Mouse (Mus musculus) E14TG2a.4 (cell line): ENCODE results near the gene Eml4.

Source experiments
- H3K27me3 ChIP-seq: 2 replicates; pipeline ENCODE4 v1.6.1; 2014; ENCODE audit warnings: low read length, control low read depth; ENCODE audit not compliant: insufficient read depth
- H3K36me3 ChIP-seq: 2 replicates; pipeline ENCODE4 v1.6.1; 2014; ENCODE audit warnings: low read length, control low read depth; ENCODE audit not compliant: insufficient read depth
- H3K4me1 ChIP-seq: replicated peaks from 2 replicates; pipeline ENCODE4 v1.6.1; 2014; ENCODE audit warnings: low read depth, low read length, control low read depth
- H3K4me3 ChIP-seq: replicated peaks from 2 replicates; pipeline ENCODE4 v1.5.1; 2014; ENCODE audit warnings: mild to moderate bottlenecking, low read length
- H3K9me3 ChIP-seq: 2 replicates; pipeline ENCODE4 v1.6.1; 2014; ENCODE audit warnings: low read length, control low read depth
- CTCF ChIP-seq: conservative IDR thresholded peaks from 2 replicates; pipeline ENCODE4 v1.5.1; 2014; ENCODE audit warnings: low read length
- NANOG ChIP-seq: IDR thresholded peaks from 2 replicates; pipeline ENCODE4 v1.6.1; 2014; ENCODE audit warnings: borderline replicate concordance, low read length, mixed read lengths
- POU5F1 ChIP-seq: IDR thresholded peaks from 2 replicates; pipeline ENCODE4 v1.6.1; 2014; ENCODE audit warnings: low read length, borderline replicate concordance

The Eml4 gene

DNA sequence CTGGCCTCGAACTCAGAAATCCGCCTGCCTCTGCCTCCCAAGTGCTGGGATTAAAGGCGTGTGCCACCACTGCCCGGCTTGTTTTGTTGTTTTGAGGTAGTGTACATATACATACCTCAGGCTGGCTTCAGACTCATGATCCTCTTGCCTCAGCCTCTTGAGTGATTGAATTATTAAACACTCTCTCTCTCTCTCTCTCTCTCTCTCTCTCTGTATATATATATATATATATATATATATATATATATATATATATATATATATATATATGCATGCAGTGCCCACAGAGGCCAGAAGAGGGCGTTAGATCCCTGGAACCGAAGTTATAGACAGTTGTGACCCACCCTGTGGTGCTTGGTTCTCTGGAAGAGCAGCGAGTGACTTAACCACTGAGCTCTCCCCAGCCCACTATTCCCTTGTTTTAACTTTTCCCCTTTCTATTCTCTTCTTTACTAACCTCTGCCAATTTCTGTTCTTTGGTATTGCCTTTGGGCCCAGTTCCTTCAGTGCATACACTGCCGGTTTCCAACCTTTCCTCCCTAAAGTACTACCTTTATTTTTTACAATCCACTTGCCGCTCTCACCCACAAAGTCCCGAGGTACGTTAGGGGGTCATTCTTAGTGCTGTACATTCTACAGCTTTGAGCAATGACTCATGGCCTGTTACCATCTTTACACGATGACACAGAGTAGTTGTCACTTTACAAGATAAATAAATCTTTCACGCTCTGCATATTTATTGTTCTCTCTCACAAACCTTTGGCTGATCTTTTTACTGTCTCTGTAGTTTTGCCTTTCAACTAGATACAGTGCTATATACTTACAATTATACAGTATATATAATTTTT, 13.5 kb upstream of the Eml4 start:
- Histone ChIP-seq H3K9me3 (no peaks in the 10 kb centered on the region), H3K4me1 (peaks cover 14% of the 10 kb centered on the region), H3K4me3 (no peak overlapping the region), H3K27me3 (peaks cover 3% of the 10 kb centered on the region; the same call in 1 of the 2 replicates), H3K36me3 (no peaks in the 10 kb centered on the region)
- no peak for TF ChIP-seq POU5F1
- TF ChIP-seq CTCF = peak; percentile 65
- TF ChIP-seq NANOG = no peak

GRCm38 (mm10) chr17:83339368-83340085, 11.2 kb upstream of the Eml4 start:
- Histone ChIP-seq H3K9me3 (no peaks in the 10 kb centered on the region), H3K4me3 (no peak overlapping the region), H3K27me3 (peaks cover 3% of the 10 kb centered on the region; the same call in 1 of the 2 replicates), H3K36me3 (no peaks in the 10 kb centered on the region), H3K4me1 (peaks cover 14% of the 10 kb centered on the region)
- TF ChIP-seq POU5F1 = no peak
- no peak for TF ChIP-seq NANOG
- no peak for TF ChIP-seq CTCF

- H3K9me3 ChIP-seq = no peaks in the 10 kb centered on the region
- TF ChIP-seq POU5F1 = no peak
- no peak for TF ChIP-seq CTCF
- no peak for TF ChIP-seq NANOG
- no peak overlapping the region for H3K4me3 ChIP-seq
- H3K36me3 ChIP-seq = no peaks in the 10 kb centered on the region
- peaks cover 3% of the 10 kb centered on the region; the same call in 1 of the 2 replicates for H3K27me3 ChIP-seq
- H3K4me1 ChIP-seq = peaks cover 14% of the 10 kb centered on the region
Measured at GRCm38 (mm10) chr17:83340895-83341524, 9.7 kb upstream of the Eml4 start.

DNA sequence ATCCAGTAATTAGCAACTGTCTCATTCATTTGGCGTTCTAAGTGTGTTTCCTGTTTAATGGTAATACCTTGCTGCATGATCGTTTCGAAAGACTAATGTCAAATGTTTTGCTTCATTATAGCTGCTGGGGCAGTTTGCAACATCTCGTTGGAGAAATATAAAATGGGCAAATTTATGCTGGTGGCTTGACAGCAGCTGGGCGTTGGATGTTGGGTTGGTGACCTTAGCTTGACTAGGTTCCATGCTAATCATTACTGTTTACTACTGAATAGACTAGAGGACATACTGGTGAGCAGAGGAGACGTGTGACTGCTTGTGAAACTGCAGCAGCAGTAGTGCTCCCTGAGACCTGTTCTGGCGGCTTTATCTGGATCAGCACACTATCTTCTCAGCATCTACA, 6.5 kb upstream of the Eml4 start:
- TF ChIP-seq POU5F1 = no peak
- no peak for TF ChIP-seq CTCF
- TF ChIP-seq NANOG = no peak
- peaks cover 14% of the 10 kb centered on the region for H3K4me1 ChIP-seq
- H3K4me3 ChIP-seq = no peak overlapping the region
- H3K36me3 ChIP-seq = no peaks in the 10 kb centered on the region
- peaks cover 3% of the 10 kb centered on the region for H3K27me3 ChIP-seq
- H3K9me3 ChIP-seq = no peaks in the 10 kb centered on the region

GRCm38 (mm10) chr17:83348056-83348822, 2.5 kb upstream of the Eml4 start:
- no peaks in the 10 kb centered on the region for H3K36me3 ChIP-seq
- no peaks in the 10 kb centered on the region; the same call in 1 of the 2 replicates for H3K27me3 ChIP-seq
- TF ChIP-seq CTCF (no peak), NANOG (no peak), POU5F1 (no peak)
- no peak overlapping the region for H3K4me3 ChIP-seq
- H3K9me3 ChIP-seq = no peaks in the 10 kb centered on the region
- peaks cover 26% of the 10 kb centered on the region for H3K4me1 ChIP-seq

- Histone ChIP-seq H3K4me3 (peak overlapping the region; percentile 88), H3K4me1 (peaks cover 41% of the 10 kb centered on the region), H3K27me3 (no peaks in the 10 kb centered on the region; the same call in 1 of the 2 replicates), H3K36me3 (no peaks in the 10 kb centered on the region), H3K9me3 (no peaks in the 10 kb centered on the region)
- TF ChIP-seq CTCF (no peak), POU5F1 (no peak), NANOG (no peak)
Measured at GRCm38 (mm10) chr17:83351119-83351531, 394 bp downstream of the Eml4 start.

DNA sequence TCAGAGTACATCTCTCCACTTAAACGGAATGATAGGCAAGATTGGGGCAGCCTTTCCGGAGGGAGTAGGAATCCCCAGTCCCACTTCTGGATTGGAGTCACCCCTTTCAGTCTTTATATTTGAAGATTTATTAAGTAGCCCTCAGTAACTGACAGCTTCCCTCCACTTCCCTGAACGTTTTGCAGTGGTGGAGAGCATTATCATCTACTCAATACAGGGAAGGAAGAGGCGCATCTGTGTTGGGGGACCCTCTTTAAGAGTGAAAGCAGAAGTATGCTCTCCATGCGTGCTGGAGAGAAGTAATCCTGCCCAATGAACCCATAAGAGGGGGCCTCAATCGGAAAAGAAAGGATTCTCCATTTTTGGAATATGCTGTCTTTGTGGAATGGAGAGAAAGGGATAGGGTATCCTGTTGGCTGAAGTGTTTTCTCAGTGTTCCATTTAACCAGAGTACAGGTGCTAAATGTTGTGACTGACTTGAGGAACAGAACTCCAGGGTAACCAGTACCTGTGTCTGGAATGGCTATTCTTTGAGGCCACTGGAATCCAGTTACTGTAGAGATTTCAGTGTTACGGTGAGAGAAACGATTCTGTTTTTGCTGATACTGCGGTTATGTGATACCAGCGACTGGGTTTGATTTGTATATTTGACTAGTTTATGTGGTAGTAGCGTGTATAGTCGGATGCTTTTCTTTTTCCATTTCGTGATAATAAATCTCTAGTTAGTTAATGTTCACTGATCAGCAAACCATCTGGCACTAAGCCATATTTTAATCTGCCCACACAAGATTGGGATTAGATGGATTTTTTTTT, 1.1 kb downstream of the Eml4 start:
- peak overlapping the region; percentile 88 for H3K4me3 ChIP-seq
- H3K4me1 ChIP-seq = peaks cover 41% of the 10 kb centered on the region
- H3K9me3 ChIP-seq = no peaks in the 10 kb centered on the region
- no peaks in the 10 kb centered on the region for H3K36me3 ChIP-seq
- H3K27me3 ChIP-seq = no peaks in the 10 kb centered on the region; the same call in 1 of the 2 replicates
- TF ChIP-seq POU5F1 = no peak
- no peak for TF ChIP-seq CTCF
- no peak for TF ChIP-seq NANOG
